Mouse (Mus musculus) CD4-positive helper T cell, adult 2 months (primary cell): ENCODE results near the gene Nlrc4.
"Not testable (repeated sequence)": the region's sequence is repeated elsewhere in the genome, so short reads cannot be mapped to it uniquely, and the experiment has no call there.

Experiments used
- DNase-seq: peaks from one replicate; pipeline ENCODE4 v3.0.0-alpha.2; 2012; ENCODE audit warnings: low read depth, missing footprints, low spot score

The Nlrc4 gene

GRCm38 (mm10) chr17:74458711-74459408 lies at the start of gene Nlrc4:
Nlrc4 (minus strand) TSS chr17:74459142.
- peak; percentile 21 for DNase-seq

- DNase-seq, result no peak
These were observed 49.7 kb upstream of the Nlrc4 start for GRCm38 (mm10) chr17:74508600-74508999.

- DNase-seq, result no peak
These were observed 49.0 kb upstream of the Nlrc4 start for GRCm38 (mm10) chr17:74507934-74508333.

- peak; percentile 29 for DNase-seq
These were observed 42.1 kb upstream of the Nlrc4 start for GRCm38 (mm10) chr17:74501085-74501484.

- DNase-seq, result no peak
These were observed 41.3 kb upstream of the Nlrc4 start for GRCm38 (mm10) chr17:74500204-74500603.

- no peak for DNase-seq
These were observed 32.6 kb upstream of the Nlrc4 start for GRCm38 (mm10) chr17:74491565-74491964.

- no peak for DNase-seq
These were observed 30.9 kb upstream of the Nlrc4 start for GRCm38 (mm10) chr17:74489901-74490220.

- peak; percentile 96 for DNase-seq
These were observed 30.3 kb upstream of the Nlrc4 start, which contains the start of gene Yipf4 for GRCm38 (mm10) chr17:74489024-74489900. Yipf4 (plus strand) TSS chr17:74489493.

- no peak for DNase-seq
These were observed 21.6 kb upstream of the Nlrc4 start for GRCm38 (mm10) chr17:74480361-74481069.

- DNase-seq, result not testable (repeated sequence)
These were observed 11.2 kb upstream of the Nlrc4 start for GRCm38 (mm10) chr17:74470133-74470532.

- DNase-seq, result not testable (repeated sequence)
These were observed 9.0 kb upstream of the Nlrc4 start for GRCm38 (mm10) chr17:74467981-74468380.

- DNase-seq, result no peak
These were observed 4.6 kb upstream of the Nlrc4 start for GRCm38 (mm10) chr17:74463510-74463909.

GRCm38 (mm10) chr17:74457972-74458677 lies 817 bp downstream of the Nlrc4 start:
- no peak for DNase-seq

- DNase-seq, result no peak
These were observed 2.1 kb downstream of the Nlrc4 start for GRCm38 (mm10) chr17:74456825-74457224.

- no peak for DNase-seq
These were observed 3.5 kb downstream of the Nlrc4 start for GRCm38 (mm10) chr17:74455426-74455825.

- DNase-seq, result no peak
These were observed 4.3 kb downstream of the Nlrc4 start for GRCm38 (mm10) chr17:74454660-74455059.

- DNase-seq, result no peak
These were observed 5.0 kb downstream of the Nlrc4 start for GRCm38 (mm10) chr17:74453928-74454327.

- DNase-seq, result no peak
These were observed 9.2 kb downstream of the Nlrc4 start for GRCm38 (mm10) chr17:74449776-74450175.

- no peak for DNase-seq
These were observed 18.5 kb downstream of the Nlrc4 start for GRCm38 (mm10) chr17:74440486-74440885.

- DNase-seq, result no peak
These were observed 21.2 kb downstream of the Nlrc4 start for GRCm38 (mm10) chr17:74437762-74438161.

- DNase-seq, result no peak
These were observed 26.3 kb downstream of the Nlrc4 start for GRCm38 (mm10) chr17:74432631-74433030.

- DNase-seq, result no peak
These were observed 27.5 kb downstream of the Nlrc4 start for GRCm38 (mm10) chr17:74431481-74431880.
